Mouse (Mus musculus): ENCODE measurements around the gene Rnf39.

Rnf39 gene

DNA sequence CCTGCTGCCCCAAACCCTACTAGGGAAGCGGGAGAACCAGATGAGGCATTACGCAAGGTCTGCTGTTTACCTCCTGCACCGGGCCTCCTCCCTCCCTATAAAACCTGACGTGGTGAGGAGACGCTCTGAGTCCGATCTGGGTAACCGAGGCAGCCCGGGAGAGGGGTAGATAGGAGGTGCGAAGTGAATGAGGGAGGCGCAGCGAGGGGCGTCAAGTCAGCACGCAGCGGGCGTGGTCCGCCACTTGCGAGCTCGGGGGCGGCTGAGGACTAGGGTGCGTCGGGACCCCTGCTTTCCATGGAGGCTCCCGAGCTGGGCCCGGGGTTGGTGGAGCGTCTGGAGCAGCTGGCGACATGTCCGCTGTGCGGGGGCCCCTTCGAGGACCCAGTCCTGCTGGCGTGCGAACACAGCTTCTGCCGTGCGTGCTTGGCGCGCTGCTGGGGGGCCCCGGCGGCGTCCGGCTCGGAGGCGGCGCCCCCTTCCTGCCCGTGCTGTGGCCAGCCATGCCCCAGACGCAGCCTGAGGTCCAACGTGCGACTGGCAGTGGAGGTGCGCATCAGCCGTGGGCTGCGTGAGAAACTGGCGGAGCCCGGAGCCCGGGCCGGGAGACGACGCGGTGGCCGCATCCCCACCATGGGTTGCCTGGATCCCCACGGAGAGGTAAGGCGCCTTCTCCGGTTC lies at the start of gene Rnf39:
Rnf39 (plus strand) TSS at position 128 of the 681 bp plus-strand sequence.
- in situ Hi-C loops (cut with MseI, MboI) = no loop called here

DNA sequence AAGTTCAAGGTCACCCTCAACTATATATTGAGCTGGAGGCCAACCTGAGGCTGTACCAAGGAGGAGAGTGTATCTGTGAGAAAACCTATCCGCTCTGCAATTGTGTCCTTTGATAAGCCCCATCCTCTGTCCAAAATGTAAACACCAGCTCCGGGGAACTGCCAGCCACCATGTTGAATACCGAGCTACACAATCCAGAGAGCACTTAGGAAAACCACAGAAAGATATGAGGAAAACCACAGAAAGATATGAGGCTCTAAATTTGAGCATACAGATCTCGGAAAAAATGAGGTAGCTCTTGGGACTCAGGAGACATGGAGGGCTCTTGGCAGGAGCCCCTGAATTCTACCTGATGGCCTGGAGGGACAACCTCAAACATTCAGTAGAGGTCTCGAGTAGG lies 49.3 kb upstream of the Rnf39 start:
- in situ Hi-C loops (cut with MseI, MboI) = no loop called here

DNA sequence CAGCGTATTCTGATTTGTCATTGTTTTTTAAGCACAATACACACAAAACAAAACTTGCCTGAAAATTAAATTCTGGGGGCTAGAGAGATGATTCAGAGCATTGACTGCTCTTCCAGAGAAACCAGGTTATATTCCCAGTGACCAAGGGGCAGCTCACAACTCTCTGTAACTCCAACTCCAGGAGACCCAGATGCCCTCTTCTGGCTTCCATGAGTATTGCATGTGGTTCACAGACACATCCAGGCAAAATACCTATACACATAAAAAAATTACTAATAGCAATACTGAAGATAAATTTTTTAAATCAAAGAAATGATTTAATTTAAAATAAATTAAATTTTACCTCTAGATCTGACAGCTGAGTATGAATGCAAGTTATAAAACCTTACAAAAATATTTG lies 46.1 kb upstream of the Rnf39 start:
- in situ Hi-C loops (cut with MseI, MboI) = no loop called here

DNA sequence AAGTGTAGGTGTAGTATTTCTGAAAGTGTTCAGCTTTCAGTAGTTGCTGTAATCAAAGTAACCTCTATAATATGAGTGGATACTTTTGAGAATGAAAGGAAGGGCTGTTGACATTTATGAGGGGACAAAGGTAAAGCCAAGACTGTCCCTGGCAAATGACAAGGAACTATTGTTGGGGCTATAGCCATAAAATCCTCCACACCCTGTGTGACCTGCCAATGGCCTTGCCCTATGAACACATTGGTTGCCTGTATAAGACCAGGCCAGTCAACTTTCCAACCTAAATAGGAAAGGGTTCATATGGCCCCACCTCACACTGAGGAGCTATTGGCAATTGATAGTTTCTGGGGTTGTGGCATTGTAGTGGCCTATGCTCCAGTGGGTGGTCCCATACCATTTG lies 45.7 kb upstream of the Rnf39 start:
- in situ Hi-C loops (cut with MseI, MboI) = no loop called here

DNA sequence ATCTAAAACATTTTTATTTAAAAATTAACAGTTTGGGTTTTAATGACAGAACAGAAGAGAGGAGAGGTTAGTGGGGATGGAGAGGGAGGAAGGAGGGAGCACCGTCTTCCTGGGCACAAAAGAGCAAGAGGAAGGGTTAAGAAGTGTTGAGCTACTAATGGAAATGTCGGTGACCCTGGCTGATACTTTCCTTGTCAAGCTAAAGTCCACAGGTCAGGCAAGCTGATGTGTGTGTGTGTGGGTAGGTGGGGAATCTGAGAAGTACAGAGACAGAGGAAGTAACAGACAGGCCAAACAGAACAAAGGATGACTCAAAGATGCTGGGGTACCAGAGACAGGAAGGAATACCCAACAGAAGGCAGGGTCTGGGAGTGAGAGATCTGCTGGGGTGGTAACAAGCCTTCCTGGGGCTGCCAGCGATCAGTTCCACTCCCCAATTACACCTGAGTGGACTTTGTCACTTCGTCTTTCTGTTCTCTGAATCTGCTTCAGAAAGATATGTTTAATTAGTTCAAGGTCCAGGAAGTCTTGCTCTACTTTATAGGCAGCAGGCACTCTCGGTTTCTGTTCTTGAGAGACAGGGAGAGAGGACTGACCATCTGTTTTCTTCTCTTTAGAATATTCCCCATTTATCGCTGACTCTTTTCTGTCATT lies 45.0 kb upstream of the Rnf39 start, which contains the start of gene Trim31:
Trim31 (plus strand) TSS at position 567 of the 654 bp plus-strand sequence.
- in situ Hi-C loops (cut with MseI, MboI) = no loop called here

DNA sequence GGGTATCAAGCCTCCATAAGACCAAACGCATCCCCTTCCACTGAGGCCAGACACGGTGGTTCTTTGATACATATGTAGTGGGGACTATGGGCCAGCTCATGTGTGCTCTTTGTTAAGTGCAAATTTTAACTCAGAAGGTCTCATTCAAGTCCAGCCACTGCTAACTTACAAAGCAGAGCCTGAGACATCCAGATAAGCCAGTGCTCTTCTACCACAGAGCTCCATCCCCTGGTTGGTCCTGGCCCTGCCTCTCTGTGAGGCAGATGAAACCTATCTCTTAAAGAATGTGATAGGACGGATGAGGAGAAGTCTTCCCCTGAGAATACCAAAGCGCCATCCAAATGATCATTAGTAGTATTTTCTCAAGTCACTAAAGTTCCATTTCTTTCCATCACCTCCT lies 43.3 kb upstream of the Rnf39 start:
- in situ Hi-C loops (cut with MseI, MboI) = no loop called here

DNA sequence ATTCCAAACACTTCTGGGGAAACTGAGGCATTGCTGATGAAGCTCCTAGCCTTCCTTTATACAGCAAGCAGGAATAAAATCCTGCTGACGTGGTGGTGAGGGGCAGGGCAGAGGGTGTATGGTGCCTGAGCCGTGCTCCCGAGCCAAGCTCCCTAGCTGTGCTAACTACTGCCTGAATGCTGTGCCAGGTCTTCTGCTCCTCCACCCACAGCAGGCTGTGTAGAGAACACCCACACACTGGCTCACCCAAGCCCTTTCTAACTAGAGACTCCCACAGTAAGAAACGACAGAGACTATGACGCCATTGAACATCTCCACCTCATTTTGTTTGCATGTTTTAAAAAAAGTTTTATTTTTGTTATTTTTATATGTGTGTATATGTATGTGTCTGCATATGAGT lies 42.7 kb upstream of the Rnf39 start:
- in situ Hi-C loops (cut with MseI, MboI) = loop anchor here (25.0 kb wide), 1 partner anchor 312 kb away; the partner anchor contains the start of genes Olfr94 (in 2 of the 2), Olfr95 (in 2 of the 2) and Olfr96 (in 2 of the 2)

DNA sequence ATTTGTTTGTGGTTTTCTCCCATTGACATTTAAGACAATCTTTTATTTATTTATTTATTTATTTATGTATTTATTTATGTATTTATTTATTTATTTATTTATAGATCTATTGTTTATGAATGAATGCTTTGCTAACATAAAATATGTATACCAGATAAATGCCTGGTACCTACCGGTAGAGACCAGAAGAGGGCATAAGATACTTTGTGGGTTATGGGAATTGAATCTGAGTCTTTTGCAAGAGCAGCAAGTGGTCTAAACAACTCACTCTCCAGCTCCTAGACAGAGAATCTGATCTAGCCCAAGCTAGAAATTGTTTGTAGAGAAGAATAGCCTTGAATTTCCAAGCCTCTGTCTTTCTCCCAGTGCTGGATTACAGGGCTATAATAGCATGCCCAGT lies 42.0 kb upstream of the Rnf39 start:
- in situ Hi-C loops (cut with MseI, MboI) = loop anchor here (25.0 kb wide), 1 partner anchor 312 kb away; the partner anchor contains the start of genes Olfr94 (in 2 of the 2), Olfr95 (in 2 of the 2) and Olfr96 (in 2 of the 2)

DNA sequence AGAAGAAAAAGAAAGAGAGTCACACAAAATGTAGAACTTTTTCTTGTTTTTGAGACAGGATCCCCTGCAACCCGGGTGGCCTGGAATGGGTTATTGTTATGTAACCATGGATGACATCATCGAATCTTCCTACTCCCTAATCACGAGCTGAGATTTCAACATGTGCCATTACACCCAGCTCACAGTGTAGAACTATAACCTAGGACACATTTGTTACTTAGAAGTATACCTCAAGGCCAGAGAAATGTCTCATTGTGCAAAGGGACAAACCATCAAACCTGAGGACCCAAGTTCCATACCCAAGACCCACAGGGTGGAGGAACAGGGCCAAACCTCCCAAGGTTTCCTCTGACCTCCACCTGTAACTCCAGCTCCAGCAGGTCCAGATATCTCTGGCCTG lies 39.1 kb upstream of the Rnf39 start:
- in situ Hi-C loops (cut with MseI, MboI) = loop anchor here (25.0 kb wide), 1 partner anchor 309 kb away; the partner anchor contains the start of genes Olfr94 (in 2 of the 2), Olfr95 (in 2 of the 2) and Olfr96 (in 2 of the 2)

DNA sequence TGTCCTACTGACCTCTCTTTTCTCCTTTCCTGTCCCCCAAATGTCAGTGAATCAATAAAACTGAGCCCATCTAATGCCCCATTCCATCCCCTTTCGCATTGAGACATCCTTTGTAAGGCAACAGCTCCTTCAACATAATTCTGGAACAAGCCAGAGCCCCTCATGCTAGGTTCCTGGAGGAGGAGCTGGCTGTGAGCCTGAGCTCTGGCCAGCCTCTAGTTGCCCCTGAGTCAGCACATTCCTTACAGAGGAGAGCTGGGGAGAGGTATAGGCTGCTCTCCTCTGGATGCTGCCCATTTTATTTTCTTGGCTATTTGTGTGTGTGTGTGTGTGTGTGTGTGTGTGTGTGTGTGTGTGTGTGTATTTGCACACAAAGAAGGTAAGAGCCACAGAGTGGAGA lies 34.5 kb upstream of the Rnf39 start:
- in situ Hi-C loops (cut with MseI, MboI) = loop anchor here (25.0 kb wide), 1 partner anchor 304 kb away; the partner anchor contains the start of genes Olfr94 (in 2 of the 2), Olfr95 (in 2 of the 2) and Olfr96 (in 2 of the 2)

DNA sequence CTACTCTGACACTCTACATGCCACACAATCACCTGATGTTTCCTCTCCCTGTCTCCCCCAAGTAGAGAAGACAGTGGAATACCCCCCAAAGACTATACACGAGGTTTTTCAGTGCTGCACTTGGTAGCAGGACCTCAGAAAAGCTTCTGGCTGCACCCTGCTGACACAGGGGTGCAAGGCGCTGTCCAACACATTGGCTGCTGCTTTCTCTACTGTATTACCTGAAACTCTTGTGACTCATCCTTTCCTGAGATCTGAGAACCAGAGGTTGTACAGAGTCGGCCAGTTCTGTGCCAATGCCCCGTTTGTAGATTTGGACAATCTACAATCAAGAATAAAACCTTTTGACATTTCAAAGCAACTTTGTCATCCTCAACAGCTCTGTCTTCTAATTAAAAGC lies 32.9 kb upstream of the Rnf39 start:
- in situ Hi-C loops (cut with MseI, MboI) = loop anchor here (25.0 kb wide), 1 partner anchor 302 kb away; the partner anchor contains the start of genes Olfr94 (in 2 of the 2), Olfr95 (in 2 of the 2) and Olfr96 (in 2 of the 2)

DNA sequence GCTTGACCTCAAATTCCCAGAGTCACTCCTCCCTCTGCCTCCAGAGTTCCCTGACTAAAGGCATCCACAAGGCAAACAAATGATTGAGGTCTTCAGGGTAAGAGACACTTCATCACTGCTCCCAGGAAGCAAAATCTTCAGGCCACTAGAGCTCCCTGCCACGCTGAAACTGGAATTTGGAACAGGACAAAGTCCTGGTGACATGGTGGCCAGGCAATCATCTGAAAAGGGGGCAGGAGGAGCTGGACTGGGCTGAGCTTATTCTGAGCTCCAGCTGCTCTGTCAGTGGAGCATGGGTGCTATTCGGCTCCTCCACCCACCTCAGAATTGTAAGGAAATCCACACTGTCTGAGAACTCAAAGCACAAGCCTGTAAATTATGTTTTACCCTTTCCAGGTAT lies 30.7 kb upstream of the Rnf39 start:
- in situ Hi-C loops (cut with MseI, MboI) = loop anchor here (25.0 kb wide), 1 partner anchor 300 kb away; the partner anchor contains the start of genes Olfr94 (in 2 of the 2), Olfr95 (in 2 of the 2) and Olfr96 (in 2 of the 2)

DNA sequence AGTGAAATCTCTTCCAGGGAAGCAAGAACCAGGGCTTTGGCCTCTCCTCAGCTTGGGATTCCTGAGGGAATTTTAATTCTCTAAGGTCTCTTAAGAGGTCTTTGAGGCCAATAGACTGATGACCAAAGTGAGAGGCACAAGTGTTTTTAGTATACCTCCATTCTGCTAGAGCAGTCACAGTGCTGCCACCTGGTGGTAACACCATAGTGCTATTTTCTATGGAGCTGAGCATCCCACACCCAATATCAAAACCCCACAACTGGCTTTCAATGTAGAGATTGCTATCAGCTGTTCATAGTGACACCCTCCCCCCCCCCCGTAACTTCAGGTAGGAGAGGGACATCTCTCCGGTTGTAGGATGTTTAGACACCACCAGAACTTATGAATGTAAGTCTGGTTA lies 28.6 kb upstream of the Rnf39 start:
- in situ Hi-C loops (cut with MseI, MboI) = loop anchor here (25.0 kb wide), 1 partner anchor 298 kb away; the partner anchor contains the start of genes Olfr94 (in 2 of the 2), Olfr95 (in 2 of the 2) and Olfr96 (in 2 of the 2)

DNA sequence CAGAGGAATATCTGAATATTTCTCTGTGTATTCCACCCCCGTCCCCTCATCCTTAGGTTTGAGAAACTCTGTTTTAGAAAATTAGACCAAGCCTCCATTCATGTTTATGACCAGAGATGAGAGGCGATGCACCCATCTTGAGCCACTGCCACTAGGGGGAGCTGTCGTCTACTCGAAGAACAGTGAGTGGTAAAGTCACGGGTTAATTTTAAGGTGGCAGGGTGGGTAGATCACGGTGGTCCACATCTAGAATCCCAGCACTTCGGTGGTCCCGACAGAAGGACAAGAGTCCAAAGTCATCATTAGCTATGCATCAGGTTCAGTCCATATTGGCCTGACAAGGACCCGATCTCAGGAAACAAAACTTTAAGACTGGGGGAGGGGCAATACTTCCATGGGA lies 27.6 kb upstream of the Rnf39 start:
- in situ Hi-C loops (cut with MseI, MboI) = loop anchor here (5.0 to 25.0 kb wide), 2 partner anchors 82 to 297 kb away; partner anchors contain the start of genes Olfr94 (in 2 of the 2), Olfr95 (in 2 of the 2) and Olfr96 (in 2 of the 2)

DNA sequence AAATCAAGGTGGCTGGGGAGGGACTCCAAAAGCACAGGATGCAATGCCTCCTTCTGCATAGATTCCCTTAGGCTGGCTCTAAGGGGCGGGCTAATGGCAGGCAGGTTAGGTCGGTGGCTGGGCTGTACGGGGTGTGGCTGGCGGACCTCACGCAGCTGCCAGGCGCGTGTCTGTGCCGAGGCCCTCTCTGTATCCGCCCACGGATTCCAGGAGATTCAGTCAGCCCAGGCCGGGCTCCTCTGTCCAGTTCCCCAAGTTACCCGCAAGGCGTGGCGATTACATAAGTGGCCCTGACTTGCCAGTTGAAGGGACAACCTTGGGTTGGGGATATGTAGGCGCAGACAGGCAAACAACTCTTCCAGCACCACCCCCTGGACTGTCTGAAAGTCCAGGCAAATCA lies 22.5 kb upstream of the Rnf39 start:
- in situ Hi-C loops (cut with MseI, MboI) = loop anchor here (25.0 kb wide), 1 partner anchor 292 kb away; the partner anchor contains the start of genes Olfr94 (in 2 of the 2), Olfr95 (in 2 of the 2) and Olfr96 (in 2 of the 2)

DNA sequence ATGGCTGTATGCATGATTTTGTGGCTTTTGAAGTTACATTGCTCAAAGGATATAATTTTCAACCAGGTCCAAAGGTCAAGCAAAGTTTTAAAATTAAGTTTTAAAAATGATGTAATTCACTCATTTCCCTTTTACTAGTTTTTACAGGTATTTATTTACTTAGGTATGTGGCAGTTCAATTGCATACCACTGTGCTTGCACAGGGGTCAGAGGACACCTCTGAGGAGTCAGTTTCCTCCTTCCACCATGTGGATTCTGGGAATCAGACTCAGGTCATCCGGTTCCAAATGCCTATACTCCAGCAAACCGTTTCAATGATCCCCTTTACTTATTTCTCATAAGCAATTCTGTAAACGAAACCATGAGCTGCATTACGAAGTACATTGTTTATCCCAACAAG lies 20.0 kb upstream of the Rnf39 start:
- in situ Hi-C loops (cut with MseI, MboI) = loop anchor here (25.0 kb wide), 1 partner anchor 290 kb away; the partner anchor contains the start of genes Olfr94 (in 2 of the 2), Olfr95 (in 2 of the 2) and Olfr96 (in 2 of the 2)

DNA sequence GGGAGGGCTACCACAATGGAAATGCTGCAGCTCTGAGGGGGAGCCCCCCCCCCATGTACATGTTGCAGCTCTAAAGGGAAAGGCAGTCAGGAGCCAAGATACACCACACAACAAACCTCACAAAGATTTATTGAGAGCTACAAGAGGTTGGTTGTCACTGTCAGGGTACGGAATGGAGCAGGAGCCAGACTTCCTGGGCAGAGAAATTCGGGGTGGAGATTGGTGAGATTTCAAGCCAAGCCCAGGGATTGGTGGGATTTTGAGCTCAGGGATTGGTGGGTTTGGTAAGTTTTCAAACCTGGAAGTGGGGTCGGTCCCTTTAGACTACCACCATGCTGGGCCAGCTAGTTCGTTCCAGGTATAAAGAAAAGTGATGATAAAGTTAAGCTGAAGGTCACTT lies 19.2 kb upstream of the Rnf39 start:
- in situ Hi-C loops (cut with MseI, MboI) = loop anchor here (25.0 kb wide), 1 partner anchor 289 kb away; the partner anchor contains the start of genes Olfr94 (in 2 of the 2), Olfr95 (in 2 of the 2) and Olfr96 (in 2 of the 2)

DNA sequence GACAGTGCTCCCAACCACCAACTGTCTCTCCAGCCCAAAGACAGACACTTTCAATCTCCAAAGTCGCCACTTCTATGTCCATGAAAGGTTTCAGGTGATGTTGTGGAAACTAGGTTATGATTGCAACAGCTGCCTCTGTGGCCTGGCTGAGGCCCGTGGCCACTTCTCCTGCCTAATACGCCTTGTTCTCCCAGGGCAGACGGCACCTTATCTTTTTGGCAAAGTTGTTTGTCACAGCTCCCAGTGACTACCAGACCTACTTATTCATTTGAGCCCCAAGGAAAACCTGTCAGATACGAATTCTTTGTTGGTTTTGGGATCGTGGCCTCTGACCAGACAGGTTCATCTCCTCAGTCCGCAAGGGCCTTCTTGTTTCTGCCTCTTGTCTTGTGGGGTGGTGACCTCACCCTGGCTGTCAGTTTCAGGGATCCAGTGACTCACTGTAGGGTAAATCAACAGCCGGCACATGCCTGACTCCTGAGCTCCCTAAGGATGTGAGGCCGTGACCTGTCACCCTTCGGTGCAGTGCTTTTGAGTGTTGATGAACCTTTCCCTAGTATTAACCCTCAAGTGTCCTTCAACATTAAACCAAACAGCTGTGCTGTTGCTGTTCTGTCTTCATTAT lies 15.1 kb upstream of the Rnf39 start:
- in situ Hi-C loops (cut with MseI, MboI) = no loop called here

DNA sequence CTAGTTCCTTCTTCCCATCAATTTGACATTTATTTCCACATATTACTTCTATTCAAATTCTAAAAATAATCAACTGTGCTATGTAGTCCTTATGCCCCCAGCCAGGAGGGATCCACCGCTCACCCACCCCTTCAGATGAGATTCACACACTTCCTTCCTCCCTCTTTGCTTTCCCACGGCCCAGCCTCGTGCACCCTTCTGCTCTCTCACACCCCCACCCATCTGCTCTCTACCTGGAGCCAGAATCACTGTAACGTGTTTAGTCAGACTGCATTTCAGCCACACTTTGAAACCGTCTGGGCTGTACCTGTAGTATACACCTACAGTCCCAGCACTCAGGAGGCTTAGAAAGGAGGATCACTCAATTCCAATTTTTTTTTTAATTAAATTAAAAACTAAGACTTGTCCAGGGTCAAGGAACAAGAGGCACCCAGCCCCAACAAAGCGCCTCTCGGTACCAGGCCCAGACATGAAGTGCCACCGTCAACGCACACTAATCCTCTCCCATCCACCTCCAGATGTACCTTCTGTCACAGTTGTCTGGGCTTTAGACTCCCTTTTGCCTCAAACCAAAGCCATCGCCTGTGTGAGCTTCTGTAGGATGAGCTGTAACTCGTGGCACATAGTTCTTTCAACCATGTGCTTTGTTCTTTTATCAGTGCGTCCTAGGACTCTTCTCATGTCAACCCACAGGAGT lies 13.3 kb upstream of the Rnf39 start:
- in situ Hi-C loops (cut with MseI, MboI) = no loop called here

DNA sequence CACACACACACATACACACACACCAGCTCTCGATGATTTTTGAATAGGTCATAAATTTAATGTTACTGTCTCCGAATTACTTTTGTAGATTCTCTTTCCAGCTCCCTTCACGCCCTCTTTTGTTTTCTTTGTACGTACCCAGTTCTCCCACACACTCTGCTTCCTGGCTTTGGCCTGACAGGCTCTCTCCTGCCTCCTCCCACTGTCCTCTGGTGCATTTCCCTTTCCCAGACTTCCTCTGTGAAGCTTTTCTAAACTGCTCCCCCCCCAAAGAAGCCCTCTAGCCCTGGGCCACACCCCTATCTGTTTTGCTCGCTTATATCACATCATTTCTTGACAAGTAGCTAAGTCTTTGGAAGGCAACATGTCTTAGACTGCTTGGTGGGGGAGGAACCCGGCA lies 12.5 kb upstream of the Rnf39 start:
- in situ Hi-C loops (cut with MseI, MboI) = no loop called here

DNA sequence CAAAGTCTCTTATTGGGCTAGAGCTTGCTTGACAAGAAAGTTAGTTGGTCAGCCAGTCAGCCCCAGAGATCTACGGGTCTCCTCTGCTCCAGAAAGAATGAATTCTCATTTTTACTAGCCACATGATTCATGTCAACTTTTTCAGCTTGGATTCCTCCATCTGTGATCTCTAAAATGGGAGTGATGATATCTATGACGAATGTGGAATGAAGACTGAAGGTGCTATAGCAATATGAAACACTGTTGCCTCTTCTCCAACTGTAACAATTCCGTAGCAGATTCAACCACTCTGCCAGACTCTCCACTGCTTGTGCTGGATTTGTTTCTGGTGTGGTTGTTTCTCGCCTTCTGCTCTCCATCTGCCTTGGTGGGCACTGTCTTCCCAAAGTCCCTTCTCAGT lies 11.6 kb upstream of the Rnf39 start:
- in situ Hi-C loops (cut with MseI, MboI) = no loop called here

Data from mouse trophoblast stem cell (cell line).